Mouse (Mus musculus) midbrain, embryonic 10.5 days (tissue): ENCODE measurements around the gene Strn3. TPM values are rescaled to one million over a fixed set of nuclear protein-coding genes. Genes with fewer than 3 reads are reported as not detected.

Source experiments
- DNase-seq: peaks from one replicate; pipeline ENCODE4 v3.0.0-alpha.2; 2017; ENCODE audit warnings: low spot score
- H3K27ac ChIP-seq: fragments of 300-500 bp; sonication (generic); replicated peaks from 2 replicates; pipeline ENCODE4 v1.5.1; 2016; ENCODE audit warnings: mild to moderate bottlenecking
- H3K27me3 ChIP-seq: fragments of 300-500 bp; sonication (generic); 2 replicates; pipeline ENCODE4 v1.6.1; 2016; ENCODE audit warnings: low read depth, mild to moderate bottlenecking; ENCODE audit not compliant: poor library complexity, severe bottlenecking
- H3K36me3 ChIP-seq: fragments of 300-500 bp; sonication (generic); 2 replicates; pipeline ENCODE4 v1.6.1; 2016; ENCODE audit warnings: mild to moderate bottlenecking, moderate library complexity
- H3K4me1 ChIP-seq: fragments of 300-500 bp; sonication (generic); 2 replicates; pipeline ENCODE4 v1.6.1; 2016
- H3K4me3 ChIP-seq: fragments of 300-500 bp; sonication (generic); 2 replicates; pipeline ENCODE4 v1.5.1; 2016; ENCODE audit warnings: mild to moderate bottlenecking, moderate library complexity
- H3K9me3 ChIP-seq: fragments of 300-500 bp; sonication (generic); replicated peaks from 2 replicates; pipeline ENCODE4 v1.6.1; 2016; ENCODE audit warnings: mild to moderate bottlenecking
- WGBS: fragments of 180-500 bp; shearing (Covaris S2); methylation state at CpG from one replicate; pipeline ENCODE4 v1.1.7; 2016; 5-methylcytosine and 5-hydroxymethylcytosine counted together
- polyA plus RNA-seq: library from polyadenylated mRNA; unstranded; fragments of >200 nt; fragmentation: Nextera tagmentation; extraction: Ambion mirVana; gene quantifications from 2 replicates; pipeline ENCODE4 v1.2.1, GENCODE M21; 2016

The Strn3 gene
- polyA plus RNA-seq, 1 experiment from 2014 or later: 39.3 TPM

DNA sequence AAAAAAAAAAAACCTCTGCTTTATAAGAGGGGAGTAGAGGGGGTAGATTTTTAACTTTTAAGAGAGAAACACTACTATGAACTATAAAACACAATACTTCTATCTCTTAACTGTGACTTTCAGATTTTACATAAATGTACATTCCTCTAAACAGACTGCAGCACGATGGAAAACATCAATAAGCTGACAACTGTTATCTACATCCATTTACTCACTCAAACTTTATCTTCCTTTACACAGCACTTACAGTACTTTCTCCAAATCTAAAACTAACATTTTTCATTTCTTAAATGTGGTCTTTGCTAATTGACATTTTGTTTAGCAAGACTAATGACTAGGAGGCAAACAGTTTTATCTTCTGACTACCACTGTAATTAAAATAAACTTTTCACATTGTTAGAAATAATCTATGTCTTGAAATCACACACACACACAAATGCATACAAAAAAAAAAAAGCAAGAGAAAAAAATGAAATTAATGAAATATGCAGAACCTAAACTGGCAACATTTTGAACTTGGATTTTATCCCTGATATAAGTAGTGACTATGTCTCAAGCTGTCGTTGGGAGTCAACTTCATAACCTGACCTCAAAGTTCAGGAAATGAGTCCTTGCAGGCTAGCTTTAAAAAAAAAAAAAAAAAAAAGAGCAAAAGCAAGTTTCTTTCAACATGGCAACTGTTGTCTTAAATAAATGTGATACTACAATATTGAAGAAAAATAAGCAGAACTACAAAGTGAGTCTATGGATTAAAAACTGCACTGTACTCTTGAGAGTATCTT, 54.8 kb downstream of the Strn3 start:
- WGBS: 85% methylated on average over 2 of the region's 2 CpGs
- H3K27ac ChIP-seq: no peak overlapping the region

DNA sequence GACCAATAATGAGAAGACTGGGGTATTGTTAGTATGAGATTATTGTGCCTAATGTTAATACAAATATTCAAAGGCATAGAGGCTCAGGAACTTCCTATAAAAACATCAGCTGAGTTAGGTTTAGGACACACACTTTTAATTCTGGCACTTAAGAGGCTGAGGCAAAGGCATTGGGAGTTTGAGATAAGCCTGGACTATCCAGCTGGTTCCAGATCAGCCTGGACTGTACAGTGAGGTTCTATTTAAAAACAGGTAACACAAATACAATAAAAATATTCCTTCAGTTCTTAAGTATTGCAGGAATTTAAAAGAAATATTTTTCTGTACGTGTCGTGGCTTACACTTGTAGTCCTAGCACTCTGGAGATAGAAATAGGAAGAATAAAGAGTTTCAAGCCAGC, 55.4 kb downstream of the Strn3 start:
- Histone ChIP-seq H3K27ac (no peak overlapping the region), H3K4me3 (no peak overlapping the region), H3K9me3 (no peaks in the 10 kb centered on the region), H3K4me1 (no peaks in the 10 kb centered on the region), H3K36me3 (peaks cover 22% of the 10 kb centered on the region; the same call in 1 of the 2 replicates), H3K27me3 (no peaks in the 10 kb centered on the region)
- 95% methylated on average over 2 of the region's 2 CpGs for WGBS
- DNase-seq: no peak

More for the DNA sequence above, 54.8 kb downstream of the Strn3 start:
- Histone ChIP-seq H3K4me1 (no peaks in the 10 kb centered on the region), H3K27me3 (no peaks in the 10 kb centered on the region), H3K36me3 (peaks cover 25% of the 10 kb centered on the region), H3K4me3 (no peak overlapping the region), H3K9me3 (no peaks in the 10 kb centered on the region)
- DNase-seq: no peak

DNA sequence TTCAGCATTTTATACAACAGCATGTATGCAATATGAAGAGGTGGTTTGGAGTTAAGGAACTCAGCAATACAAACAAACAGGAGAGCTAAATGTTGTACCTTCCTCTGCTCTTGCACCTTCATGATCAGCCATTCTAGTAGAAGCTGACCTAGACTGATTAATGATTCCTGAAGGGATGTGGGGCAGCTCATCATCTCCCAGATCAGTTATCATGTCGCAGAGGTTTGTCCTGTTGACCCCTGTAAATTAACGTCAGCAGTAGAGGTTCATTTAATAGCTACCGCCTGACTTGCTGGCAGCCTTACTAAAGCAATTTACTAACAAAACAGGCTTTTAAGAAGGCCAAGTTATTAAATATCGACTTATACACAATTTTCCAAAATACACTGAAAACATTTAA, 58.2 kb downstream of the Strn3 start:
- DNase-seq: no peak
- peaks cover 14% of the 10 kb centered on the region; the same call in 1 of the 2 replicates for H3K36me3 ChIP-seq
- no peaks in the 10 kb centered on the region for H3K9me3 ChIP-seq
- no peak overlapping the region for H3K27ac ChIP-seq
- 92% methylated on average over 4 of the region's 4 CpGs for WGBS
- no peaks in the 10 kb centered on the region for H3K27me3 ChIP-seq
- no peaks in the 10 kb centered on the region for H3K4me1 ChIP-seq
- no peak overlapping the region for H3K4me3 ChIP-seq

DNA sequence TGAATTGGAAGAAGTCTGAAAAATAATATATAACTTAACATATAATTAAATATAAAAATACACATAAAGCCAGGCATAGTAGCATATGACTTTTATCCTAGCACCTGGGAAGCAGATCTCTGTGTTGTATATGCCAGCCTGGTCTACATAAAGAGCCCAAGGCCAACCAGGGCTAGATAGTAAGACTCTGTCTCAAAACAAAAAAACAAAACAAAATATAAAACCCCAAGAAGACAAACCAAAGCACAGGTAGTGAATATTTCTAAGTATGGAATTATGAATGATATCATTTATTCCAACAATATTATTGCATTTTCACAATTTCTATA, 68.4 kb downstream of the Strn3 start:
- no peak for DNase-seq
- no peaks in the 10 kb centered on the region for H3K4me1 ChIP-seq
- H3K27ac ChIP-seq: no peak overlapping the region
- H3K27me3 ChIP-seq: no peaks in the 10 kb centered on the region
- no peaks in the 10 kb centered on the region for H3K9me3 ChIP-seq
- H3K4me3 ChIP-seq: no peak overlapping the region
- peaks cover 77% of the 10 kb centered on the region for H3K36me3 ChIP-seq

DNA sequence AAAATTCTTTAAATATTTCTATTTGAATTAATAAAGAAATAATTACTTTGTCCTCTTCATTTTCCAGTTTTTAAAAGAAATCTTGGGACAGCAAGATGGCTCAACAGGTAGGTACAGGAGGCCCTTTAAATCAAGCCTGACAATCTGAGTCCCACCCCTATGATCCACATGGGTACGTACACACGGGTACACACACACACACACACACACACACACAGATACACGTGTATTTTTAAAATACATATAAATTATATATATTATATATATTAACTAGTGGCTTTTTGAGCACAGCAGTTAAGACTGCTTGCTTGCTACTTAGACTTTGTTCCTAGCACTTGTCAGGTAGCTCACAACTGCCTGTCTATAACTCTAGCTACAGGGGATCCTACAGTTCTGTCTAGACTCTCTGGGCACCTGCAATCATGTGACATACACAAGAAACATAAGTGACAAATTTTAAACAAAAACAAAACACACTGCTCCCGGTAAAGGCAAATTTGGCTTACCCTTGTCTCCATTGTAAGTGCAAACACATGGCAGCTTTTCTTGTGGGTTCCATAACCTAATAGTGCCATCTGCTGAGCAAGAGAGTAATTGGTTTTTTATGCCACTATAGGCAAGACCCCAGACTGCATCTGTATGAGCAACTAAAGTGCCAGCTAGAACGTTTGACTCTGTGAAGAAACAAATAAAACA, 68.9 kb downstream of the Strn3 start:
- Histone ChIP-seq H3K27me3 (no peaks in the 10 kb centered on the region), H3K9me3 (no peaks in the 10 kb centered on the region), H3K4me3 (no peak overlapping the region), H3K27ac (no peak overlapping the region), H3K36me3 (peaks cover 82% of the 10 kb centered on the region), H3K4me1 (no peaks in the 10 kb centered on the region)
- no peak for DNase-seq
- WGBS: 87% methylated on average over 5 of the region's 5 CpGs

DNA sequence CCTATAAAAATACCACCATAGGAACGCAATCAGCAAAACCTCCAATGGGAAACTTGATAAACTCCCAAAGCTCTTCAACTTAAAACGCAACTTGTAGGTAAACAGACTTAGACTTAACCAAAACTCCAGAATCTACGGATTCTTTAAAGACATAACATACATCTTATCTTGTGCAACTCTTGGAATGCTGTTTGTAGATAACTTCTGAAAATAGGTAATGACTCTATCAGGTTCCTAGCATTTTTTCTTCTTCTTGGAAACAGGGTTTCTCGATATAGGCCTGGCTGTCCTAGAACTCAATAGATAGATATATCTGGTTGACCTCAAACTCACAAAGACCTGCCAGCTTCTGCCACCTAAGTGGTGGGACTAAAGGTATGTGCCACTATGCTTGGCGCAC, 70.5 kb downstream of the Strn3 start:
- no peaks in the 10 kb centered on the region for H3K4me1 ChIP-seq
- 94% methylated on average over 5 of the region's 5 CpGs for WGBS
- no peak overlapping the region for H3K27ac ChIP-seq
- H3K27me3 ChIP-seq: no peaks in the 10 kb centered on the region
- H3K4me3 ChIP-seq: no peak overlapping the region
- H3K9me3 ChIP-seq: no peaks in the 10 kb centered on the region
- DNase-seq: no peak
- peaks cover 83% of the 10 kb centered on the region for H3K36me3 ChIP-seq

DNA sequence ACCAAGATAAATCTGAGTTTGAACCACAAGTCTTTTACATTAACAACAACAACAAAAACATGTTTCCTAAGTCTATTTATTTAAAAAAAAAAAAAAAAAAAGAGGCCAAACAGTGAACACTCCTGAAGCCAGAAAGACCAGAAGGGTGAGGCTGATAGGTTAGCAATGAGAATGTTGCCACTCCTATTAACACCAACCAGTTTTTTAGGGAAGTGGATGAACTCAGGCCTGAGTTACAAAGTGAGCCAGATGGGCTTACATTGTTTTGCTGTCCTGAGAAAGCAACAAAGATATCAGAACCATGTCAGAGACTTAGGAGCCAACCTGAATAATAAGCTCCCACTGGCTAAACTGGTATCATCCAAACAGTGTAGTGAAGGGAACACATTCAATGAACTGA, 71.1 kb downstream of the Strn3 start:
- H3K27ac ChIP-seq: no peak overlapping the region
- no peaks in the 10 kb centered on the region for H3K4me1 ChIP-seq
- H3K36me3 ChIP-seq: peaks cover 82% of the 10 kb centered on the region
- no peak for DNase-seq
- no peak overlapping the region for H3K4me3 ChIP-seq
- no peaks in the 10 kb centered on the region for H3K9me3 ChIP-seq
- no peaks in the 10 kb centered on the region for H3K27me3 ChIP-seq

DNA sequence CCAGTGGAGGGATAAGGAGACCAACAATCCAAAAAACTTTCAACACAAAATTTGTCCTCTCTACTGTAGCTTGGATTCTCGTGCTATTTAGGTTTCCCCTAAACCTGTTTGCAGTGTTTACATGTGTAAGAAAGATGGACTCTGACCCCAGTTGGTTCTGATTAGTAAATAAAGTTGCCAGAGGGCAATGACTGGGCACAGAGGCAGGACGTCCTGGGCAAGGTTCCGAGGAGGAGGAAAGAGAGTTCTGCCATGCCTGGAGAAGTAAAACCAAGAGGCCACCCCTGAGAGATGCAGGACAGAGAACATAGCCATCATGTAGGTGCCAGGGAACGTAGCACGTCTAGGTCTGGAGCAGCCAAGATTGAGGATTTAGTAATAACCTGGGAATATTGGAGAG, 79.3 kb downstream of the Strn3 start:
- peaks cover 96% of the 10 kb centered on the region for H3K36me3 ChIP-seq

DNA sequence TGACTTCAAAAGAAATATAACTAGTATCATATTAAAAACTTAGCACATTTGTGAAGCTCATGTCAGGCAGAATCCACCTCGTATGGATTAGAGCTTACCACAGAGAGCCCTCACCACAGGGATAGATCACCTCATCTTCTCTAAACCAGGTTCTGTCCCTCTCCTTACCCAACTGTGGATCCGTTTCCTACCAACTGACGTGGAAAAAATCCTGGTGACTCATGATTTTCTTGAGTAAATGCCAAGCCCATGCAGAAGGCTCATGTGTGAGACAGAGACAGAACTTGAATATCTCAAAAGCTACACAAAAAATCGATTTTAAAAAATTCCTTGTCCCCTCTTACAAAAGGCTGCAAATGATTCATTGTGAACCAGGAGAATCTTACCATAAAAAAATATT, 85.6 kb downstream of the Strn3 start:
- no peaks in the 10 kb centered on the region for H3K27me3 ChIP-seq
- DNase-seq: no peak
- H3K4me1 ChIP-seq: no peaks in the 10 kb centered on the region
- H3K27ac ChIP-seq: no peak overlapping the region
- H3K4me3 ChIP-seq: no peak overlapping the region
- WGBS: 85% methylated on average over 4 of the region's 4 CpGs
- H3K36me3 ChIP-seq: peaks cover 71% of the 10 kb centered on the region
- no peaks in the 10 kb centered on the region for H3K9me3 ChIP-seq

More for the DNA sequence above, 79.3 kb downstream of the Strn3 start:
- Histone ChIP-seq H3K9me3 (no peaks in the 10 kb centered on the region), H3K27me3 (no peaks in the 10 kb centered on the region), H3K4me1 (no peaks in the 10 kb centered on the region), H3K27ac (no peak overlapping the region), H3K4me3 (no peak overlapping the region)
- no peak for DNase-seq
- whole genome bisulfite sequencing: 89% methylated on average over 5 of the region's 5 CpGs

DNA sequence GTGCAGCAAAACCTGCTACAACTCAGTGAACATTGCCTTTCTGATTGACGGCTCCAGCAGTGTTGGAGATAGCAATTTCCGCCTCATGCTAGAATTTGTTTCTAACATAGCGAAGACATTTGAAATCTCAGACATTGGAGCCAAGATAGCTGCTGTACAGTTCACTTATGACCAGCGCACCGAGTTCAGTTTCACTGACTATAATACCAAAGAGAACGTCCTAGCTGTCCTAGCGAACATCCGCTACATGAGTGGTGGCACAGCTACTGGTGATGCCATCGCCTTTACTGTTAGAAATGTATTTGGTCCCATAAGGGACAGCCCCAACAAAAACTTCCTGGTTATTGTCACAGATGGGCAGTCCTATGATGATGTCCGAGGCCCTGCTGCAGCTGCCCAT, 88.4 kb downstream of the Strn3 start:
- Histone ChIP-seq H3K27ac (no peak overlapping the region), H3K4me1 (no peaks in the 10 kb centered on the region), H3K9me3 (no peaks in the 10 kb centered on the region), H3K36me3 (peaks cover 43% of the 10 kb centered on the region), H3K4me3 (no peak overlapping the region), H3K27me3 (no peaks in the 10 kb centered on the region)
- no peak for DNase-seq
- WGBS: 95% methylated on average over 10 of the region's 10 CpGs

DNA sequence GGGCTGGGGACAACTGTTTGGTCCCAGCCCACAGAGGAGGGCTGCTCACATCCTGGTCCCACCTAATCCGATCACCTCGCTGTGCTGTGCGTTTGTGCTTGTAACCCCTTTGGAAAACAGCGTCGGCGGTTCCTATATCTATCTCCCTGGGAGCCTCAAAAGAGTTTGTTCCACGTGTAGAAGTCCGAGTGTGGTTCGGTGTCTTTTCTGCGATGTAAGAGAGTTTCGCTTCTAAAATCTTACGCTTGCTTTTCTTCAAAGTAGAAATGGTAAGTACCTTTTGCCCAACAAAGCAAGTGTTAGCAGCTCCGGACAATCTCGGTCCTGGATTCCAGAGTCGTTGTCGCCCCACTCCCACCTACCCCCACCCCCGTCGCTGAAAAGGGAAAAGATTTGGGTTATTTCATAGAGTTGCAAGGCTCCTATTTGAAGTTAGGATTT, 97.6 kb downstream of the Strn3 start:
- 3% methylated on average over 18 of the region's 18 CpGs for WGBS
- Histone ChIP-seq H3K27ac (peak overlapping the region; percentile 76; the same call in 1 of the 2 replicates), H3K4me3 (peak overlapping the region; percentile 85), H3K27me3 (peaks cover 57% of the 10 kb centered on the region), H3K9me3 (no peaks in the 10 kb centered on the region), H3K36me3 (no peaks in the 10 kb centered on the region), H3K4me1 (peaks cover 17% of the 10 kb centered on the region)
- no peak for DNase-seq

DNA sequence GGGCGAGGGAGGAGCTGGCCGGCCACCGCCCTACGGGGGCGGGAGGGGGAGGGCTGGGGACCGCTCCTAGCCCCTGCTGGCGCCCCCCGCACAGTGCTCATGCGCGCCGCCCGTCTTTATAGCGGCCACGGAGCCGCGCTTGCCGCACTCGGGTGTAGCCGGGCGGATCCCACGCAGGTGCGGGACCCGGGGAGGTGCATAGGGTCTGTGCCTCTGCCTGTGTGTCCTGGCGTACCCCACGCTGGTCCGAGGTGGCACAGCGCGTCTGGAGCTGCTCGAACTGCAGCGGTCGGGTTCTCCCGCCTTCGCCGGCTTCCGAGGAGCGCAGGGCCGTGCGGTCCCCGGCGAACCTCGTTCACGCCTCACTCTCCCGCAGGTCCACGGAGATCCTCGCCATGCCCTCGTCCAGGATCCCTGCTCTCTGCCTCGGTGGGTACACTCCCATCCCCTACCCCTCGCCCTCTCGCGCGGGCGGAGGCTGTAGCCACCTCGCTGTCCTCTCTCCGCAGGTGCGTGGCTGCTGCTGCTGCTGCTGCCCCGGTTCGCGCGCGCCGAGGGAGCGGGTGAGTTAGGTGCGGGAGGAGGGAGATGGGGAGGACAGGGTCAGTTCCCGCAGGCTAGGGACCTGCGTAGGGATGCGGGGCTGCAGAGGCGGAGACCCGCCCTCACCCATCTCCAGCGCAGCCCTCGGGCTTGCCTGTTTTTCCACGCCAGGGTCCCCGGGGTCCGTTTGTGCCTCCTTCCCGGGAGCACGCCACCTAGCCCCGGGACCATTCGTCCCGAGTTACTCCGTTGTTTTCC, 98.3 kb downstream of the Strn3 start, which contains the start of gene Coch:
Gene Coch, plus strand, starts transcription at position 113 of the 801 bp plus-strand sequence.
- DNase-seq: peak; percentile 66
- Histone ChIP-seq H3K27ac (peak within 1 kb of the TSS; percentile 76), H3K27me3 (peaks cover 57% of the 10 kb centered on the region), H3K9me3 (no peaks in the 10 kb centered on the region), H3K4me1 (peaks cover 17% of the 10 kb centered on the region), H3K4me3 (peak within 1 kb of the TSS; percentile 85), H3K36me3 (no peaks in the 10 kb centered on the region)
- under 1% methylated on average over 77 of the region's 79 CpGs for WGBS

DNA sequence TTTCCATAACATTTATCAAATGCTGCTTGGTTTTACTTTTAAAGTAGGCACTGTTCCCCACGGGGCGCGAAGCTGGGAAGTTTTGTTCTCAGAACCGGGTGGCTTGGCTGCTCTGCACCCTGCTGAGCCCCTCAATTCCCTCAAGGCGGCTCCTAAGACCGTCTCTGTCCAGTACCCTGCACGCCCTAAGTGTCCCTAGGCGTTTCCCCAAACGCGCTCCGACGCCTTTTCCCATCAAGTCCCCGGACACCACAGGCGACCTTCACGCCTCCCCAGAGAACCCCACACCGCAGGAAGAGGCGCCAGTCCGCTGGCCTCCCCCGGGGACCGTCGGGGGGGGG, 98.8 kb downstream of the Strn3 start:
- H3K9me3 ChIP-seq: no peaks in the 10 kb centered on the region
- H3K36me3 ChIP-seq: no peaks in the 10 kb centered on the region
- H3K4me3 ChIP-seq: peak overlapping the region; percentile 85
- 2% methylated on average over 21 of the region's 21 CpGs for WGBS
- peak; percentile 63 for DNase-seq
- H3K27me3 ChIP-seq: peaks cover 57% of the 10 kb centered on the region
- H3K27ac ChIP-seq: peak overlapping the region; percentile 76
- H3K4me1 ChIP-seq: peaks cover 17% of the 10 kb centered on the region
